In genomic region chr7:44553196-44553764, GRCm38 (mm10) we compare ENCODE assay signal across 8 mouse cellular contexts. TPM values are rescaled to one million over a fixed set of nuclear protein-coding genes. Genes with fewer than 3 reads are reported as not detected.
DNase-seq lines count a peak whose midpoint lies in the region; ATAC-seq and TF ChIP-seq lines count a peak whose summit lies in the region.

No protein-coding gene starts in this region.

- peak; percentile 96 for DNase-seq in CH12.LX (ENCODE audit: extremely low read depth)
- peak; percentile 84 to 92 for DNase-seq in adrenal gland, postnatal 36 days
- DNase-seq in heart, postnatal 14 days = peak; percentile 68 to 84
- DNase-seq in layer of hippocampus, adult 11-12 months (ENCODE audit: low spot score) = peak; percentile 66
- DNase-seq in lung, postnatal 25 days (ENCODE audit: low spot score) = peak; percentile 68
- peak; percentile 93 for DNase-seq in retina, embryonic 14.5 days (ENCODE audit: low spot score)
- DNase-seq in thymus, postnatal 4 days = peak; percentile 95

- in situ Hi-C loops in CH12.LX (cut with MboI; ENCODE audit: low pct_ligation_motif_present, low pct_unique_long_range_greater_than_20kb, low sequenced_read_pairs) = loop anchor here (5.0 kb wide), 1 partner anchor 46 kb away; no protein-coding TSS in a partner anchor

- H3K4me2 ChIP-seq in CH12.LX (ENCODE audit: insufficient read depth, low read depth, poor library complexity, severe bottlenecking) = peak overlapping the region; percentile 82

- peaks cover 2 to 28% of the 10 kb centered on the region in 2 experiments; a peak in 3 of 4 replicates for H3K4me1 ChIP-seq in CH12.LX (ENCODE audit: control insufficient read depth in 1 of 2, insufficient read depth in 2 of 2)

- TF ChIP-seq POLR2A in CH12.LX (IDR thresholded peaks at IDR 0.05; ENCODE audit: low read depth, low read length) = no peak

- dilution Hi-C loops in CH12.LX (cut with MboI; ENCODE audit: extremely low pct_ligation_motif_present, extremely low pct_unique_long_range_greater_than_20kb, low sequenced_read_pairs) = no loop called here

- peak overlapping the region; percentile 79 for H3K9ac ChIP-seq in CH12.LX (ENCODE audit: insufficient read depth, low read depth)

- peak; percentile 50 for ATAC-seq in erythroid progenitor cell, adult 5-6 weeks (replicated peaks; ENCODE audit: low FRiP score, poor library complexity, severe bottlenecking)

- intact Hi-C loops in heart, postnatal 14 days (cut with DNase I) = loop anchor here (10.0 kb wide), 2 partner anchors 178 to 288 kb away; partner anchors contain the start of gene Gm15517

- peaks cover 30 to 35% of the 10 kb centered on the region in 2 experiments for H3K36me3 ChIP-seq in CH12.LX (replicated peaks in 1 of 2; ENCODE audit: control insufficient read depth in 1 of 2, insufficient read depth in 1 of 2, low read length in 1 of 2)

- no peaks in the 10 kb centered on the region for H3K9me3 ChIP-seq in CH12.LX (replicated peaks; ENCODE audit: low read length)

- H3K79me2 ChIP-seq in CH12.LX (replicated peaks; ENCODE audit: control insufficient read depth, extremely low read depth, insufficient read depth, poor library complexity, severe bottlenecking) = no peaks in the 10 kb centered on the region

- no peak for TF ChIP-seq RAD21 in CH12.LX (IDR thresholded peaks at IDR 0.05; ENCODE audit: low read depth, low read length)

- peak overlapping the region; percentile 84 to 98 (median 93) for H3K4me3 ChIP-seq in CH12.LX (replicated peaks in 1 of 3; ENCODE audit: low read depth in 2 of 3, low read length in 2 of 3, poor library complexity in 1 of 3)

- no peak for TF ChIP-seq CTCF in CH12.LX (conservative IDR thresholded peaks at IDR 0.05 in 1 of 2, IDR thresholded peaks at IDR 0.05 in 1 of 2; ENCODE audit: low read depth in 2 of 2, low read length in 2 of 2)

- no peaks in the 10 kb centered on the region for H3K27me3 ChIP-seq in CH12.LX (replicated peaks)

- peak overlapping the region; percentile 92 for H3K27ac ChIP-seq in CH12.LX (ENCODE audit: insufficient read depth, low read depth)

- no peak for TF ChIP-seq EP300 in CH12.LX (IDR thresholded peaks at IDR 0.05; ENCODE audit: low read length)

TF ChIP-seq in CH12.LX, 34 proteins besides CTCF, POLR2A, EP300 and RAD21:
- TF ChIP-seq UBTF (IDR thresholded peaks at IDR 0.05; ENCODE audit: low read depth, low read length) (no peak), CHD1 (IDR thresholded peaks at IDR 0.05; ENCODE audit: low read depth, low read length) (no peak), MXI1 (IDR thresholded peaks at IDR 0.05; ENCODE audit: low read depth, low read length) (no peak; the same call in 1 of the 2 replicates)
TF ChIP-seq in CH12.LX: peak in this region for 0.

RNA-seq across cellular contexts. Expression of gene Nr1h2, which starts 0.5 kb away (rescaled TPM):
- 36.8 and 50.0 TPM in 2 replicates for total RNA-seq in CH12.LX (2012; rRNA removed)
- 13.9 and 14.2 TPM in 2 replicates for total RNA-seq in CH12.LX (2014; rRNA removed)
- polyA plus RNA-seq in CH12.LX (2012; ENCODE audit: insufficient read length, low read depth) = 40.5 and 43.8 TPM in 2 replicates
- total RNA-seq in adrenal gland, postnatal 36 days (2021) = 100 to 1,000 TPM in 1 of 2 experiments, 10 to 100 TPM in 1; 98.5 to 113 TPM
- total RNA-seq in erythroid progenitor cell, adult 5-6 weeks (2015; ENCODE audit: low replicate concordance) = 57.3 and 105 TPM in 2 replicates
- 59.3 and 81.4 TPM in 2 replicates for total RNA-seq in erythroid progenitor cell, adult 5-6 weeks (2017; ENCODE audit: low replicate concordance)
- total RNA-seq in heart, postnatal 14 days (2021) = 10 to 100 TPM; 49.1 to 53.5 TPM

RNA-seq across cellular contexts. Expression of gene Pold1, which starts 4.6 kb away (rescaled TPM):
- total RNA-seq in CH12.LX (2012; rRNA removed) = 103 and 131 TPM in 2 replicates
- total RNA-seq in CH12.LX (2014; rRNA removed) = 44.2 and 49.3 TPM in 2 replicates
- 61.4 and 67.6 TPM in 2 replicates for polyA plus RNA-seq in CH12.LX (2012; ENCODE audit: insufficient read length, low read depth)
- total RNA-seq in adrenal gland, postnatal 36 days (2021) = 10 to 100 TPM; 12.6 to 17.0 TPM
- 62.9 and 75.7 TPM in 2 replicates for total RNA-seq in erythroid progenitor cell, adult 5-6 weeks (2015; ENCODE audit: low replicate concordance)
- 39.6 and 53.8 TPM in 2 replicates for total RNA-seq in erythroid progenitor cell, adult 5-6 weeks (2017; ENCODE audit: low replicate concordance)
- total RNA-seq in heart, postnatal 14 days (2021) = 10 to 100 TPM; 14.5 to 16.0 TPM

RNA-seq across cellular contexts. Expression of gene Napsa, which starts 18.9 kb away (rescaled TPM):
- total RNA-seq in CH12.LX (2012; rRNA removed) = 194 and 200 TPM in 2 replicates
- total RNA-seq in CH12.LX (2014; rRNA removed) = 133 and 175 TPM in 2 replicates
- 239 and 253 TPM in 2 replicates for polyA plus RNA-seq in CH12.LX (2012; ENCODE audit: insufficient read length, low read depth)
- under 1 TPM; 0.40 to 0.89 TPM for total RNA-seq in adrenal gland, postnatal 36 days (2021)
- 55.5 and 84.3 TPM in 2 replicates for total RNA-seq in erythroid progenitor cell, adult 5-6 weeks (2015; ENCODE audit: low replicate concordance)
- total RNA-seq in erythroid progenitor cell, adult 5-6 weeks (2017; ENCODE audit: low replicate concordance) = 12.2 and 12.7 TPM in 2 replicates
- total RNA-seq in heart, postnatal 14 days (2021) = under 1 TPM; 0.46 to 0.60 TPM

RNA-seq across cellular contexts. Expression of gene Spib, which starts 21.4 kb away (rescaled TPM):
- 135 and 200 TPM in 2 replicates for total RNA-seq in CH12.LX (2012; rRNA removed)
- total RNA-seq in CH12.LX (2014; rRNA removed) = 162 and 194 TPM in 2 replicates
- polyA plus RNA-seq in CH12.LX (2012; ENCODE audit: insufficient read length, low read depth) = 279 and 336 TPM in 2 replicates
- under 1 TPM; 0.30 to 0.49 TPM for total RNA-seq in adrenal gland, postnatal 36 days (2021)
- total RNA-seq in erythroid progenitor cell, adult 5-6 weeks (2015; ENCODE audit: low replicate concordance) = 24.3 and 27.0 TPM in 2 replicates
- 15.3 and 17.3 TPM in 2 replicates for total RNA-seq in erythroid progenitor cell, adult 5-6 weeks (2017; ENCODE audit: low replicate concordance)
- total RNA-seq in heart, postnatal 14 days (2021) = 1 to 10 TPM in 1 of 2 experiments, under 1 TPM in 1; 0.65 to 1.1 TPM

RNA-seq across cellular contexts. Expression of gene Mybpc2, which starts 28.8 kb away (rescaled TPM):
- 3.0 and 5.0 TPM in 2 replicates for total RNA-seq in CH12.LX (2012; rRNA removed)
- total RNA-seq in CH12.LX (2014; rRNA removed) = 2.0 TPM in 2 replicates
- polyA plus RNA-seq in CH12.LX (2012; ENCODE audit: insufficient read length, low read depth) = 8.3 and 8.6 TPM in 2 replicates
- not detected for total RNA-seq in adrenal gland, postnatal 36 days (2021)
- 1.3 TPM in 1 of 2 replicates, not detected in the other for total RNA-seq in erythroid progenitor cell, adult 5-6 weeks (2015; ENCODE audit: low replicate concordance)
- not detected in 2 replicates for total RNA-seq in erythroid progenitor cell, adult 5-6 weeks (2017; ENCODE audit: low replicate concordance)
- 10 to 100 TPM; 10.5 to 16.8 TPM for total RNA-seq in heart, postnatal 14 days (2021)

Comparison
In these comparisons a context has a peak if more than half of its experiments do, and no peak if none do; other contexts are left out.
1. Peak in every context shown above with its lines: DNase-seq, ATAC-seq, H3K4me3 ChIP-seq and H3K27ac ChIP-seq.
2. RNA of gene Napsa, which starts 18.9 kb away (total RNA-seq): 133 to 200 TPM in CH12.LX and 12.2 to 84.3 TPM in erythroid progenitor cell, adult 5-6 weeks; 0.40 to 0.89 TPM in adrenal gland, postnatal 36 days and 0.46 to 0.60 TPM in heart, postnatal 14 days; every median in the first group is over 4 times any median in the second.